Mouse (Mus musculus) WW6 (cell line): ENCODE measurements around the gene Fto.

Source experiments
- DNase-seq: peaks from one replicate; pipeline ENCODE4 v3.0.0-alpha.2; 2013; ENCODE audit warnings: low read depth, low spot score

Fto gene

DNA sequence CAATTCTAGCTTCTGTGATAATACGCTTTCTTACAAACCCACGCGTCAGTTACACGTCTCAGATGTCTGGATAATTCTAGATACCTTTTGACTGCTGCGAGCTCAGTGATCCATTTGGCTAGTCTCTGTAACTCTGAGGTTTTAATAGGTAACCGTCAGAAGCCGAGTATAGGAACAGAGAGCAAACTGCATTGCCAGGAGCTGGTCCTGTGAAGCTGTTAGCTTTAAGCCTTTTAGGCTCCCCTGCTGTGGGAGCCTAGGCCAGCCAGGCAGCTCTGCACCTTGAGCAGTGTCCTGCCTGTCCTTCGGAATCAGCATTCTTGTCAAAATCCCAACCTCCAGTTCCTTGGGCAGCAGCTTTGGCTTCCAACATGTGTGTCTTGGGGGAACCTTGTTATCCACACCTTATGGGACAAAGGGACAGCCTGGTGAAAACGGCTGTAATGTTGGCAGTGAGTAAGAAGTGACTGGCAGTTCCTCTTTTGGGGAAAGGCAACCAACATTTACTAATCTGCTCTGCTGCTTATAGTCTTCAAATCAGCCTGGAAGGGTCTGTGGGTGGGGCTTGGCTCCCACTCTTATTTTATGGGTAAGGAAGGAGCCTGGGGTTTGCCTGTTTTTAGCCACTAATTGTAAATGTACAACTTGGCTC, 77.2 kb downstream of the Fto start:
- no peak for DNase-seq

DNA sequence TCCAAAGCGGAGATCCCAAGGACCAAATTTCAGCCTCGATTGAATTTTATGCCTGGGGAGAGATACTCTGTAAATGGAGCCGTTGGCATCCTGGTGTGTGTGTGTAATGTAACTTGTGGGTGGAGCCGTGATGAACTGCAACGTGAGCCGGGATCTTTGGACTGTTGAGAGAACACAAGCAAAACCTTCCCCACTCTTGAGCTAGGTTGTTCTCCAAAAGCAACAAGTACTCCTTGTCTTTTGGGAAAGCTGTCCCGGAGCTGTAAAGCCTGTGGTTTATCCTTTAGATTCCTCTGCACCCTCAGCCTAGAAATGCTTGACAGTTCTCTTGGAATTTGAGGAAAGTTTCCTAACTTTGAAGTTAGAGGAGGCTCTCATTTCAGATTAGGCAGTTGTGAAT, 78.9 kb downstream of the Fto start:
- DNase-seq: no peak

DNA sequence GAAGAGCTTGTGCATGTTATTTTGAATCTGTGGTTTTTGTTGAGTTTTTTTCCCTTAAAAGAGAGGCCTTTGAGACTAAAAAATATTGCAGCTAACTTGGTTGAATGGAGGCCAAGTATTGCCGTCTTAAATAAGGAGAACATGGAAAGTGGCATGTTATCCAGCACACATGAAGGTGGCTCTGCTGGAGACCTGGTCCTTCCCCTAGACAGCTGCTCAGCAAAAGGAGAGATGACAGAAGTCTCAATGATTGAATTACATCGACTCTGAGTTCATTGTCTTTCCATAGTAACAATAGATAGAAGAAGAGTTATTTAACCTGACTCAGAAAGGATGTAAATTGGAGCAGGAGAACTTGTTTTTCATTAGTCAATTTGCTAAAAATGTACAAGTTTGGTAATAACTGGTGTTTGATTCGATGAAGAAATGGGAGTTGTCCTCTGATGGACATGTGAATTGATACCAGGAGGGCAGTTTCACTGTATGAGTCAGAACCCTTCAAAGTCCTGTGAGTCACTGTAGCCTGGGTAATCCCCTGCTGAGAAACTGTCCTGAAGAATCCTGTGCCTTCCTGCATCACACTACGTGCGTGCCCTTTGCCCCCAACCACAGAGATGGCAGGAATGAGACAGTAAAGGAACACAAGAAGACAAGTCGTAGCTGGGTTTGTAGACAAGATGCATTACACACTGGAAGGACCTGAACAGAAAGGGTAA, 82.2 kb downstream of the Fto start:
- no peak for DNase-seq

DNA sequence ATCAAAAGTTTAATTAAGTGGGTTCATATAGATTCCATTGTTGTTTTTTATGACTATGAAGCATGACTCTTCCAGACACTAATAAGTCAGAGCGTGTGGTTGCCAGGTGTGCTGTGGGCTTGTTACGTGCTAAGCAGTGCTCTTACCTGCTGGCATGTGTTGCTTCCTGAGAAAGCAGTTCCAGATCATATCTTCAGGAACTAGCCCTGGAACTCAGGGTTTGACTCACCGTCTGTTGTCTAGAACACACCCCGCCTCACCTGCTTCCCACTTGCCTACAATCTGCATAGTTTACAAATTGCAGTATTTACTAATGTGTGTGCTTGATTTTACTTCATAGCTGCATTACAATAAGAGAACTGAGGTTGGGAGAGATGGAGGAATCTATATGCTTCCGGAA, 84.7 kb downstream of the Fto start:
- no peak for DNase-seq

DNA sequence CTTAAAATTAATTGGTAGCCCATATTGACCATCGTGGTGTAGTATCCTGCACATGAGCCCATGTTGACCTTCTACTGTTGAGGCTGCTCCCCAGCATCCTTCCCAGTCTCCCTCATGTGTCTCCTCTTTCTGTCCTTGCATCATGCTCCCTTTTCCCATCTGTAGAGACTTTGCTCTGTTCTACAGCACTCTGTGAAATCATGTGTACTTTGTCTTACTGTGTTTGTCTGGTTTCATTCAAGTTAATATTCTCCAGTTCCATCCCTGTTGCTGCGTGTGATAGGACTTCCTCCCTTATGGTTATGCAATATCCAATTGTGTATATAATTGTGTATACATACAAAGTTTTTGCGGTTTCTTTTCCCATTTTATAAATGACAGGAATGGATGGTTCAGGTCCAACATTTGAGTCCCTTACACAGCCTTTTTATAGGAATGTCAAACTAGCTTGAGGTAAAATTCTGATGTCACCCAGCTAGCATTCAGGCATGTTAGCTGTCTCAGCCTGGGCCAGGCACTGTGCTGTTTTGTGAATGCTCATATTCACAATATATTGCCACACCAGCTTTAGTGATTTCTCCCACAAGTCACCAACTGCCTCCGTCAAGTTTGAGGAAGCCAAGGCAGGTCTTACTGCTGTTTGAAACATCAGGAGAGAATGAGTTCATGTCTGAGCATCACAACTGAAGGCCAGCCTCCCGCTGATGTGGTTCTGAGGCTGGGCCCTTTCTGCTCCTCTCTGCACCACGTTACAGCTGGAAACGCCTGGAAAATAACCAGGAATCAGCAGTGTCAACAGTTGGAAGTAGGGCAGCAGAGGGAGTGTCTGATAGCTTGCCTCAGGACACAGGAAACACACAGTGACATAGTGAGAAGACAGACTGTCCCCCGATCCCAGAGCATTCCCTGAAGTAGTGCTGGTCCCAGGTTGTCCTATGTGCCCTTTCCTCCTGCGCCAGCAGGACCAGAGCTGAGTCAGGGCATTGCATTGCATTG, 90.0 kb downstream of the Fto start:
- no peak for DNase-seq

DNA sequence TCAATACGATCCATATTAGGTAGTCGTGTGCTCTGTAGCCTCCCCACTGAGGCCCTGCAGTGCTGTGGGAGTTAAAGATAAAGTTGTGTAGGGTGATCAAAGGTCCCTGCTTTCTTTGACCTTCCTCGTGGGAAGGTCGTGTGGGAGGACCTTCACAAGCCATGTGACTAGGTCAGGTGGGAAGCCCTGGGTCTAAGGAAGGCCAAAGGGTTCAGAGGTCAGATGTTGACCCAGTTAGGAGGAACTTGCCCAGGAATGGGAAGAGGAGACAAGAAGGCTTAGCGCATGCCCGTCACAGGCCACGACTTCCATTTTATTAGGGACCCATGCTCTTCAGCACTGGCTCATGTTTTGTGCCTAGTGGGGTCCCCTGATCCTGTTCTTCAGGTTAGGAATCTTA, 91.0 kb downstream of the Fto start:
- DNase-seq: no peak

DNA sequence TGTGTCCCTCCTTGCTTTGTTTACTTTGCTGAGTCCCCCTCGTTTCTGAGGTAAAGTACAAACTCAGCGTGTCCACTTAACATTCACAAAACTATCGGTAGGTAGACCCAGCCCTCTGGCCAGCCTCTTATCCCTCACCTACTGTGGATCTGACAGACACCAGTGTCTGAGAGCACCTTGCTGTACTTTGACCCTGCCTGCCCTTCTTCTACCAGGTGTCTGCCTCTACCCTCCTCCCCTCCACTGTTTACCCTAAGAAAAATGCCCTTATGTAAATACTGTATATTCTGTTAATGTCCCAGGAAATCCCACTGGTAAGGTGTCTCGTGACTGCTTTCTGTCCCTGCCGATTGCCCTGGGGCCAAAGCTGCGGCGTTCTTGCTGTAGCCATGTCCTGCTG, 91.8 kb downstream of the Fto start:
- DNase-seq: no peak

DNA sequence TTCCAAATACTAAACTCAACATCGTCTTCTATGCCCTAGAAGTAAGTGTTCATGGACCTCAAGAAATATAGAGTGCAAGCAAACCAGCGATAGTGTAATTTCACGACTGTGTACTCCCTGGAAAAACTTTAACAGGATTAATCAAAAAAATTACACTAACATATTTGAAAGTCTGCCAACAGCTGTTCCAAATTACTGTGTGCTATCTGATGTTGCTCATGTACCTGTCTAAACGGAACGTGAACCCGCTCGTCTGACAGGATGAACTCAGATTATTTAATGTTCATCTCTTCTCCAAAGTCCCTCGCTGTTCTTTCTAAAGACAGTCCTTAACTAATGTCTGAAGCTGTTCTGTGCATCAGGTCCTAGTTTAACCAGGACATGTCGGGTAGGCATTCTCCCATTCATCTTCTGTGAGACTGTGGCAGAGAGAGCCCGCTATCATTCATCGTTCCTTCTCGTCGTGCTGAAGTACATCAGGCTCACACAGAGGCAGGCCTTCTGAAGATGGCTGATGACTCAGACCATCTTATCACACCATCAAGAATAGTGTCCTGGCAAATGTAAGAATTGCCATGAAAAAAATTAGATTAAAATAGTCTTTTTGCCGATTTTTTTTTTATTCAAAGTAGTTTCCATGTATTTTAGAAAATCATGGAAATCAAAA, 93.4 kb downstream of the Fto start:
- DNase-seq: no peak

DNA sequence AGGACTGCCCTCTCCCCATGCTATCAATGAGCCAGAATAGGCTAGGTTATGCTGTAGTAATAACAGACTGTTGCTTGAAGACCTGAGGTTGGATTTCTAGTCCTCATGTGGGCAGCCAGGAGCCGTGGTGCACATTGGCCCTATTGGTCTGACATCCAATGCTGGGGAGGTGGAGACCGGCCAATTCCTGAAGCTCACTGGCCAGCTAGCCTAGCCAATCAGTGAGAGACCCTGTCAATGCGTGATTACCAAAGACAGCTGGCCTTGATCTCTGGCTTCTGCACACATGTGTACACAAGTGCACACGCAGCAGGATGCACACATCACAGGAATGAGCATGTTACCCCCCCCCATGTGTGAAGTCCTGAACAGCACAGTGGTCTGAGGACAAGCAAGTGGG, 94.6 kb downstream of the Fto start:
- DNase-seq: no peak

DNA sequence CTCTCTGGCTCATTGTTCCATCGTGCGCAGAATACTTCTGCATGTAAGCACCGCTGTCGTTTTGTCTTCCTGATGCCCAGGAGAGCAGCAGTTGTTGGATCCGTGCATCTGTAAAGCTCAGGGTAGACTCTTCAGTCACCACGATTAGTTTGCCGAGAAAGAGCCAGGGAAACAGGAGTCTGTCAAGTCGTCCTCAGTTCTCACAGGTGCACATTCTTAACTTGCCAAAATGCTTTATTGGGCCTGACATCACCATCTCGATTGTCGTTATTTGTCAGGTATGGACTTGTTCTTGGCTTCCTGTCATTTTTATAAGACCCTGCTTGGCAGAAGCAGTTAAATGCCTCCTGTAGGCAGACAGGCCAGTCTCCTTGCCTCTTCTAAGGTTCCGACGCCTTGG, 96.7 kb downstream of the Fto start:
- DNase-seq: no peak

DNA sequence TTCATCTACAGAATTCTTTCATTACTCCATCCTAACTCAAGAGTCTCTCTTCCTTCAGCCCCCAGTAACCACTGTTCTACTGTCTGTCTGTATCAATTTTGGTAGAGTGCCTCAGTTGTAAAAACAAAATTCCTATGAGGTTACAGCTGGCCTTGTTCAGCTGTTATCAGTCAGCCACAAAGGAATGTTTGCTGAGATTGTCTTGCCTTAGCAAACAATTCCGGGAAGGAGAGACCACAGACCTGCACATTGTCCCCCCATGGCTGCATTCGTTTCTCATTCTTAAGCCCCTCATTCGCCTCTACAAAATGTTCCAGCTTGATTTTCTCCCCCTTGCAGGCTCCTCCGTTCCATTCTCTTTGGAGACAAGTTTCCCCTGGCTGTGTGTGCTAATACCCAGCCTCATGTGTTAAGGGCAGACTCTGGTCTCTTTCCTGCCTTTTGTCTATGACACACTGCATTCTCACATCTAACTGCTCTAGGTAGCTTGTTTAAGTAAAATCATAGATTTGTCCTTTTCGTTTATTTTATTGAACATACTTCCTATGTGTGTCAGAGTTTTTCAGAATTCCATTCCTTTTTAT, 111.3 kb downstream of the Fto start:
- no peak for DNase-seq

DNA sequence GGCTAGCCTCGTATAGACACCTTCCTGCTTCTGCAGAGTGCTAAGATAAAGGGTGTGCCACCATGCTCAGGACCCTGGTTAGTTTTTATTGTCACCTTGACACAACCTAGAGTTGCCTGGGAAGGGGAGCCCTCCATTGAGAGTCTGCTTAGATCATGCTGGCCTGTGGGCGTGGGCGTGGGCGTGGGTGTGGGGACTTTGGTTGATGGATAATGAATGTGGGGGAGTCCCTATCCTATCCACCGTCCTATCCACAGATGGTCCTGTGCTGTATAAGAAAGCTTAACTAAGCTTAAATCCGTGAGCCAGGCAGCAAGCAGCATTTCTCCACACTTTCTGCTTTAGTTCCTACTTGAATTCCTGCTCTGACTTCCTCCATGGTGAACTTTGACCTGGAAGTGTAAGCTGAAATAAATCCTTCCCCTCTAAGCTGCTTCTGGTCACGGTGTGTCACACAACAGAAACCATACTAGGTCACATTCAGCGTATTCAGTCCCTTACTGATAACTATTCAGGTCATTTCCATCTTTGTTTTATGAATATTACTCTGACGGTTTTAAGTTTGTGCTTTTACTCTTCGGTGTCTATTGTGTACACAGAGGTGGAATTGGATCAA, 112.0 kb downstream of the Fto start:
- DNase-seq: no peak

DNA sequence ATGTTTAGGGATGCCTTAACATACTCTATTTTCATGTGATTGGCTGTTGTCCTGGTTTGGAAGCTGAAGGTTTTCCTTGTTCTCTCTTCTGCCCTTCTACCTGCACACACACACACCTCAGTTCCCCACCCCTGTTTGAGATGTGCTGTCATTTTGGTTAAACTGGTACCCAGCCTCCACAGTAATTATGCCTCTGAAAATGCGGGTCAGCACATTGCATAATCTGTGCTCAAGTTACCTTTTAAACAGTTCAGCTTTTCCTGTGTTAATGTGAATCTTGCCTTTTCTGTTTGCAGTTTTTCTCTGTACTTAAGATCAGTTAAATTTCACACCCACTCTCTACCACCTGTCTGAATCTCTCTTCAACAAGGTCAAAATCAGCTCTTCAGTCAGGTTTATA, 113.2 kb downstream of the Fto start:
- no peak for DNase-seq

DNA sequence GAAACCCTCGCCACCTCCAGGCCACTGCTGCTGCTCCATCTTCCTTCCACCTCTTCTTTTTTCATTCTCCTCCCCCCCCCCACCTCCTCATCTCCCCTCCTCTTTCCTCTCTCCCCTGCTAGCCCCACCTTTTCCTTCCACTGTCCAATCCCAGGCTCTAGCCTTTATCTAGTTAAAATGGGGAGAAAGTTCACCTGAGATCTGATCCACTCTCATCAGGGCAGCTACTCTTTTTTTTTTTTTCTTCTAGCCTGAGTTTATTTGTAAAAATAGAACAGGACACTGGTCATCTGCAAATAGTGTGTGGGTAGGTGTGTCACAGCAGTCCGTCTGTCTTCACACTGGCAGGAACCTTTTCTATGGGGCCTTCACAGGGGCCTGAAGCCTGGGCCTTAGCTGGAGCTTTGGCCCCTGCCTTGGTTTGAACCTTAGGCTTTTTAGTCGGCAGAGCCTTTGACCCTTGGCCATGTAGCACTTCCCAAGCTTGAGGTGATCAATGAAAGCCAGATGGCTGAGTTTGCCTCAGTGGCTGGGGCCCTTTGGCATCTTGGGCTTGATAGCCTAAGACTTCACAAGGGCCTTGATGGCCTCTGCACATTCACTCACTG, 117.1 kb downstream of the Fto start:
- no peak for DNase-seq

DNA sequence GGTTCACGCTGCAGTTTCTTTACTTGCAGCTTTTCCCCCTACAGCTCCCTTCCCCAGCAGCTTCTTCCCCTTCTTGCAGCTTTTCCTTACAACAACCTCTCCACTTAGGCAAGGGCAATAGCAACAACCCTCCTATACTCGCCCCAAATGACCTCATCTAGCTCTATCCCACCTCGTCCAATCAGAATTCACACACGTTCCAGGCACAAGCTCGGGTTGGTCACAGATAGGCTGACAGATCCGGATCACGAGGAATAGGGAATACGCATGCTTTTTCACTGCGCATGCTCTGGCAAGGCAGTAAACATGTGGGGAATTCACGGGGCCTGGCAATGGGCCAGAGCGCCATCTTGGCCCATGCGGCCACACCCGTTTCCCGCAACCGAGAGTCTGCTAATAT, 122.7 kb downstream of the Fto start:
- DNase-seq: no peak

DNA sequence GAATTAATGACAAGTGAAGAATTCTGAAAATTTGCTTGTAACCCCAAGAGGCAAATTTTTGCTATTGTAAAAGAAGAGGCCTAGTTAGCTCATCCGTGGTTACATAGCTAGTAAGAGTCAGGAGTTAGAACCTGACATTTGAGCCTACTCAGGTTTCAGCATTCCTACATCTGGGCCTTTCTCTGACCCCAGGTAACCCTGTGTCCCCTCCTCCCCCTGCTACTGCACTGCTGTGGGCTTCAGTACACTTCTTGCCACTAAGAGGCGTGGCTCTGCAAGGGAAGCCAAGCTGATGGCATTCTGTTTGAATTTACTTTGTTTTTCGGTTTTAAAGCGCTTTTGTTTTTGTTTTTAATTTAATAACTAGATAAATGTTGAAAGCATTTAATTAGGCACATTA, 130.6 kb downstream of the Fto start:
- no peak for DNase-seq

DNA sequence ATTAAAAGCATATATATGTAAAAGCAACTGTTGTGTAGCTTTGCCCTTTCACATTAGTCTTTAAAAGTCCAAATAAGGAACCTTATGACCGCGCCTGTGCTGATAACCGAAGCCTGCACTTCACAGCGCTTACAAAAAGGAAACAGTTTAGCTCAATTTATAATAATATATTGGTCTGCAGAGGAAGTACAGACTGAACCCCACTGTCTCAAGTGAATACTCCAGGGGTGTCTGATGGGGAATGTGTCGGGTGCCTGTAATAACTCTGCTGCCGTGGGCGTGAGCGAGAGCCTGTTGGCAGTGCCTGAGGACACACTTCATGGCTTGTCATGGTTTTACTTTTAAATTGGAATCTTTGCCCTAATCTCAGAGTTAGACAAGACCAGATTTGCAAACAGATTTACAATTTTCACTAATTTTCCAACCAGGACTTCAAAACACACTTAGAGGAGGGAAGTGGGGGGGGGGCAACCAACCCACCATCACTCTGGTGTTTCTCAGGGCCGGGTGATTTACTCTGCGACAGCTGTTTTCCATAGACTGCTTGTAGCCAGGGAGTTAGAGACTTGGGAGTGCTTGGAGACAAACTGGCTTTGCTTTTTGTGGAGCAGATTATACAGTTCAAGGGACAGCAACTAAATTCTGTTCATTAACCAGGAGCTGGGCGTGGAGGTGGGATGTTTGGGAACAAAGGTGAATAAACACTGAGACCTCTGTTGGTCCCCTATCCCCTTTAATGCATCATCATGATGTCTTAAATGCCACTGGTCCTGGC, 131.5 kb downstream of the Fto start:
- DNase-seq: no peak

DNA sequence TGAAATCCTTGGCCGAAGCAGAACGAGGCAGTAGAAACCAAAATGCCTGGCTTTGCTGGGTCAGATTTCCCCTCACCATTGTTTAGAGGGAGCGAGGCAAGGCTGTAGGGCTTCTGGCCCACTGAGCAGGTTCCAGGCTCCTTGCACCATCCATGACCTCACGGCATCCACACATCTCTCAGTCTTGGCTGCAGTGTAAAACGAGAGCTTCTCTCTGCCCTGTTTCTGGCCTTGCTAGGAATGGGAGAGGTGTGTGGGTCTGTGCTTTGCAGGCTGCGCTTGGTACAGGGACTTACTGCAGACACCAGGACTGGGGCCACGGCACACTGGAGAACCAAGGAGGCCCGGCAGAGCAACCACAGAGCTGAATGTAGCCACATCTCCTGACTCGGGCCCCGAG, 132.2 kb downstream of the Fto start:
- no peak for DNase-seq

DNA sequence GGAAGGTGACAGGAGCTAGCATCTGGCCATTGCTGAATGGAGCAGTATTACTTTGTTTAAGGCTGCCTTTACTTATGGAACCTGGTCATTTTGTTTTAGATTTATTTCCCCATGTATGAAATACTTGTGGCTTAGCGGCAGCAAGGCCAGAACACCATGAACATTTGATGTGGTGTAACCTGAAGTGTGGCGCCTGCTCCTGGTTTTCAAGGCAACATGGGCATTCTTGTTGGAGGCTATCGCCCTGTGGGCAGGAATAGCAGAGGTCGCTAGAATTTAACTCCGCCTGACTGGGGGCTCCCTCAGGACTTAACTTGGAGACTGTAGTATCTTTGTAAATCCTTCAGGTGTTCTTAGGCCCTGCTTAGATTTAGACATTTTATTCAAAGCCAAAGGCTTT, 132.7 kb downstream of the Fto start:
- DNase-seq: no peak
